In the genomic region with DNA sequence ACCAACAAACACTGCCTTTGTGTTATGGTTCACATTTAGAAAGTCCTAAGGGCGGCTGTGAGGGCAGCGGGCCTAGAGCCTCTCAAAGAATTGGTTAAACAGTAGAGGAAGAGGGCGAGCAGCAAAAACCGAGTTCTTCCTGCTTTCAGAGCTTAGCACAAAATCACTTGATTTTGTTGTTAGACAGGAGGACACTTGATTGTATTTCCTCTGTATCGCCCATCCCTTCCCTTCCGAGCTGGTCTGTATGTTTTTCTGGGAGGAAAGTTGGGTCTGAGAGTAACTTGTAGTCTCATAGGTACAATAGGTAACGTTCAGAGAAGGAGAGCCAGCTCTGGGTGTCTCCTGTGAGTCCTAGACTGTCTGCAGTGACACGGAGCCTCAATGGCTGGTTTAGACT, we compare ENCODE assay signal across 20 mouse cellular contexts. TPM values are rescaled to one million over a fixed set of nuclear protein-coding genes. Genes with fewer than 3 reads are reported as not detected.
A peak's percentile ranks its signal among the peaks of the same experiment; 100 is the strongest.
DNase-seq lines count a peak whose midpoint lies in the region; ATAC-seq and TF ChIP-seq lines count a peak whose summit lies in the region.
"Had no signal": no experiment of that assay in that cellular context is flagged by ENCODE, and none has a peak within 500 bp of the region (broad histone marks: within the 10 kb centered on the region; RNA-seq: fewer than 3 reads in every experiment).

No protein-coding gene starts in this region.

- peaks cover 58% of the 10 kb centered on the region for H3K36me3 ChIP-seq in limb, embryonic 14.5 days (ENCODE audit: control insufficient read depth, insufficient read depth, low read length)
- H3K36me3 ChIP-seq in midbrain, postnatal 0 days (ENCODE audit: insufficient read depth, low read length): peaks cover 14% of the 10 kb centered on the region

- no peak overlapping the region for H3K4me3 ChIP-seq in limb, embryonic 14.5 days (replicated peaks; ENCODE audit: low read length)
- no peak overlapping the region for H3K4me3 ChIP-seq in midbrain, postnatal 0 days (ENCODE audit: low read depth, low read length)
- H3K4me3 ChIP-seq: embryonic facial prominence, embryonic 12.5 days; forebrain, embryonic 12.5 days; heart, embryonic 13.5 days; hindbrain, embryonic 12.5 days had no signal

- no peaks in the 10 kb centered on the region for H3K9me3 ChIP-seq in limb, embryonic 14.5 days (ENCODE audit: control insufficient read depth, low read length)
- H3K9me3 ChIP-seq in midbrain, postnatal 0 days (ENCODE audit: low read length): no peaks in the 10 kb centered on the region
- H3K9me3 ChIP-seq: embryonic facial prominence, embryonic 12.5 days; forebrain, embryonic 12.5 days; heart, embryonic 13.5 days; hindbrain, embryonic 12.5 days had no signal

- no peak overlapping the region for H3K4me2 ChIP-seq in limb, embryonic 14.5 days (replicated peaks; ENCODE audit: low read depth, low read length, severe bottlenecking)
- H3K4me2 ChIP-seq in midbrain, postnatal 0 days (ENCODE audit: low read depth, low read length, poor library complexity, severe bottlenecking): no peak overlapping the region
- H3K4me2 ChIP-seq: embryonic facial prominence, embryonic 12.5 days; forebrain, embryonic 12.5 days; heart, embryonic 13.5 days; hindbrain, embryonic 12.5 days had no signal

- TF ChIP-seq POLR2A in limb, embryonic 14.5 days (IDR thresholded peaks at IDR 0.05; ENCODE audit: borderline replicate concordance, extremely low read depth, insufficient read depth, insufficient read length): no peak

- no peaks in the 10 kb centered on the region for H3K4me1 ChIP-seq in limb, embryonic 14.5 days (ENCODE audit: control insufficient read depth, insufficient read depth, low read length)
- H3K4me1 ChIP-seq in midbrain, postnatal 0 days (ENCODE audit: insufficient read depth, low read length): no peaks in the 10 kb centered on the region
- H3K4me1 ChIP-seq: embryonic facial prominence, embryonic 12.5 days; forebrain, embryonic 12.5 days; hindbrain, embryonic 12.5 days had no signal

- WGBS in limb, embryonic 14.5 days: 86% methylated on average over 8 of the region's 8 CpGs
- WGBS in midbrain, postnatal 0 days: 91% methylated on average over 8 of the region's 8 CpGs

- H3K27me3 ChIP-seq in limb, embryonic 14.5 days (ENCODE audit: control insufficient read depth, insufficient read depth, low read length): no peaks in the 10 kb centered on the region
- no peaks in the 10 kb centered on the region for H3K27me3 ChIP-seq in midbrain, postnatal 0 days (ENCODE audit: insufficient read depth, low read length)
- H3K27me3 ChIP-seq: embryonic facial prominence, embryonic 12.5 days; forebrain, embryonic 12.5 days; heart, embryonic 13.5 days; hindbrain, embryonic 12.5 days had no signal

- TF ChIP-seq CTCF in midbrain, postnatal 0 days (IDR thresholded peaks at IDR 0.05): no peak

- ATAC-seq in limb, embryonic 14.5 days (ENCODE audit: low FRiP score, low read depth): no peak
- no peak for ATAC-seq in midbrain, postnatal 0 days (ENCODE audit: low FRiP score)
- ATAC-seq: forebrain, embryonic 16.5 days; hindbrain, embryonic 16.5 days had no signal

- peak overlapping the region; percentile 19; the same call in 1 of the 2 replicates for H3K27ac ChIP-seq in limb, embryonic 14.5 days (replicated peaks; ENCODE audit: low read depth, low read length)
- no peak overlapping the region for H3K27ac ChIP-seq in midbrain, postnatal 0 days (ENCODE audit: low read depth, low read length)
- H3K27ac ChIP-seq: embryonic facial prominence, embryonic 12.5 days; forebrain, embryonic 12.5 days; heart, embryonic 13.5 days; hindbrain, embryonic 12.5 days had no signal

- DNase-seq in heart, adult 11 months: peak; percentile 66
- DNase-seq in heart, postnatal 4 days: no peak
- DNase-seq in thymus, postnatal 25 days: peak; percentile 36
- no peak for DNase-seq in thymus, adult 18-20 months
- DNase-seq in limb, embryonic 14.5 days (ENCODE audit: low spot score): no peak
- no peak for DNase-seq in lung, postnatal 14 days
- DNase-seq in midbrain, postnatal 0 days (ENCODE audit: low spot score): no peak
- DNase-seq: adrenal gland, postnatal 10 days; B cell, adult 2 months; cerebellum, adult 11 months; cerebellum, adult 9-10 months; cerebellum, postnatal 25 days; gastrocnemius, postnatal 10 days; heart, postnatal 36 days had no signal

- no peak overlapping the region for H3K9ac ChIP-seq in limb, embryonic 14.5 days (ENCODE audit: low read depth, low read length, severe bottlenecking)
- no peak overlapping the region for H3K9ac ChIP-seq in midbrain, postnatal 0 days (replicated peaks; ENCODE audit: low read length, poor library complexity, severe bottlenecking)
- H3K9ac ChIP-seq: embryonic facial prominence, embryonic 12.5 days; forebrain, embryonic 12.5 days; heart, embryonic 13.5 days; hindbrain, embryonic 12.5 days had no signal

RNA-seq across cellular contexts. Expression of a gene that starts 33.9 kb away (rescaled TPM):
- under 1 TPM; 0.26 to 0.34 TPM for total RNA-seq in heart, postnatal 4 days (2021)
- polyA plus RNA-seq in limb, embryonic 14.5 days (2012; rRNA removed): 1.4 and 2.0 TPM in 2 replicates
- polyA plus RNA-seq in limb, embryonic 14.5 days (2014; fragmentation: Nextera tagmentation; extraction: Ambion mirVana): 1.7 and 2.0 TPM in 2 replicates
- total RNA-seq in midbrain, postnatal 0 days (2014; rRNA removed): 0.33 and 1.5 TPM in 2 replicates
- polyA plus RNA-seq in midbrain, postnatal 0 days (2015; fragmentation: Nextera tagmentation; extraction: Ambion mirVana): 0.38 and 0.51 TPM in 2 replicates

Comparison
In these comparisons a context has a peak if more than half of its experiments do, and no peak if none do; other contexts are left out.
1. DNase-seq: peak in heart, adult 11 months (single experiment) and thymus, postnatal 25 days (single experiment); none in heart, postnatal 4 days (single experiment), thymus, adult 18-20 months (0 of 2), limb, embryonic 14.5 days (single experiment), lung, postnatal 14 days (single experiment) and midbrain, postnatal 0 days (single experiment).